Comparison of ENCODE assay signal across 28 mouse cellular contexts in genomic region chrX:138979249-138979648, GRCm38 (mm10).
"Had no signal": no experiment of that assay in that cellular context is flagged by ENCODE, and none has a peak within 500 bp of the region (broad histone marks: within the 10 kb centered on the region; RNA-seq: fewer than 3 reads in every experiment).

No protein-coding gene starts in this region.

- ATAC-seq: liver, embryonic 12.5 days; liver, postnatal 0 days; lung, postnatal 0 days; midbrain, embryonic 13.5 days; midbrain, embryonic 15.5 days; midbrain, embryonic 16.5 days had no signal

- H3K4me1 ChIP-seq: limb, embryonic 10.5 days; limb, embryonic 12.5 days; limb, embryonic 13.5 days; limb, embryonic 15.5 days; liver, embryonic 12.5 days; liver, embryonic 13.5 days; liver, embryonic 15.5 days; megakaryocyte, embryonic 14.5 days; midbrain, embryonic 10.5 days; midbrain, embryonic 12.5 days; midbrain, embryonic 13.5 days; midbrain, embryonic 15.5 days; neural tube, embryonic 12.5 days had no signal

- H3K4me3 ChIP-seq: left cerebral cortex, adult 2 months; limb, embryonic 10.5 days; limb, embryonic 12.5 days; limb, embryonic 13.5 days; limb, embryonic 15.5 days; liver, embryonic 12.5 days; liver, embryonic 13.5 days; liver, embryonic 15.5 days; megakaryocyte, embryonic 14.5 days; midbrain, embryonic 10.5 days; midbrain, embryonic 12.5 days; midbrain, embryonic 13.5 days; midbrain, embryonic 15.5 days; myocyte; neural tube, embryonic 12.5 days had no signal

- DNase-seq: layer of hippocampus, postnatal 36 days; left cerebral cortex, postnatal 4 days; liver; liver, embryonic 13.5 days; liver, postnatal 0 days; lung, adult 18-20 months; lung, adult 2 months; midbrain, embryonic 14.5 days had no signal

- H3K4me2 ChIP-seq: limb, embryonic 12.5 days; limb, embryonic 13.5 days; limb, embryonic 15.5 days; liver, embryonic 11.5 days; liver, embryonic 12.5 days; liver, embryonic 13.5 days; liver, embryonic 15.5 days; midbrain, embryonic 11.5 days; midbrain, embryonic 12.5 days; midbrain, embryonic 13.5 days; midbrain, embryonic 15.5 days; neural tube, embryonic 12.5 days had no signal

- H3K9ac ChIP-seq: limb, embryonic 12.5 days; limb, embryonic 13.5 days; limb, embryonic 15.5 days; liver, embryonic 12.5 days; liver, embryonic 13.5 days; liver, embryonic 14.5 days; liver, embryonic 15.5 days; liver, postnatal 0 days; midbrain, embryonic 12.5 days; midbrain, embryonic 13.5 days; midbrain, embryonic 15.5 days; neural tube, embryonic 12.5 days had no signal

- H3K27me3 ChIP-seq: limb, embryonic 15.5 days; liver, embryonic 12.5 days; liver, embryonic 13.5 days; liver, embryonic 15.5 days; midbrain, embryonic 12.5 days; midbrain, embryonic 15.5 days; neural tube, embryonic 12.5 days had no signal

- H3K27ac ChIP-seq: left cerebral cortex, adult 2 months; limb, embryonic 10.5 days; limb, embryonic 12.5 days; limb, embryonic 13.5 days; limb, embryonic 15.5 days; liver, embryonic 12.5 days; liver, embryonic 13.5 days; liver, embryonic 14.5 days; liver, embryonic 15.5 days; macrophage; midbrain, embryonic 10.5 days; midbrain, embryonic 12.5 days; midbrain, embryonic 13.5 days; midbrain, embryonic 15.5 days; neural tube, embryonic 12.5 days had no signal

- H3K9me3 ChIP-seq: limb, embryonic 10.5 days; limb, embryonic 12.5 days; limb, embryonic 13.5 days; limb, embryonic 15.5 days; liver, embryonic 12.5 days; liver, embryonic 13.5 days; liver, embryonic 15.5 days; midbrain, embryonic 10.5 days; midbrain, embryonic 12.5 days; midbrain, embryonic 13.5 days; midbrain, embryonic 15.5 days; neural tube, embryonic 12.5 days had no signal

- H3K36me3 ChIP-seq: limb, embryonic 12.5 days; liver, embryonic 12.5 days; liver, embryonic 13.5 days; liver, embryonic 15.5 days; midbrain, embryonic 10.5 days; midbrain, embryonic 12.5 days; midbrain, embryonic 13.5 days; midbrain, embryonic 15.5 days; neural tube, embryonic 12.5 days had no signal
